8 mouse cellular contexts compared by ENCODE assay signal in genomic region chr6:29718894-29719329, GRCm38 (mm10). TPM values are rescaled to one million over a fixed set of nuclear protein-coding genes. Genes with fewer than 3 reads are reported as not detected.
DNase-seq lines count a peak whose midpoint lies in the region; ATAC-seq lines count a peak whose summit lies in the region.

No protein-coding gene starts in this region.

- H3K4me3 ChIP-seq in embryonic facial prominence, embryonic 14.5 days (ENCODE audit: low read depth, low read length), result peak overlapping the region; percentile 29
- H3K4me3 ChIP-seq in liver, embryonic 15.5 days (replicated peaks), result no peak overlapping the region
- peak overlapping the region; percentile 28 for H3K4me3 ChIP-seq in neural tube, embryonic 14.5 days (ENCODE audit: low read depth, low read length)

- WGBS in embryonic facial prominence, embryonic 14.5 days, result 3% methylated on average over 15 of the region's 15 CpGs
- 27% methylated on average over 15 of the region's 15 CpGs for WGBS in liver, embryonic 15.5 days (ENCODE audit: insufficient replicate concordance)
- 2% methylated on average over 15 of the region's 15 CpGs for WGBS in neural tube, embryonic 14.5 days

- H3K9ac ChIP-seq in embryonic facial prominence, embryonic 14.5 days (ENCODE audit: low read depth, low read length), result peak overlapping the region; percentile 49
- no peak overlapping the region for H3K9ac ChIP-seq in liver, embryonic 15.5 days
- peak overlapping the region; percentile 18; the same call in 1 of the 2 replicates for H3K9ac ChIP-seq in neural tube, embryonic 14.5 days (replicated peaks; ENCODE audit: low read depth, low read length)

- H3K27ac ChIP-seq in embryonic facial prominence, embryonic 14.5 days (replicated peaks; ENCODE audit: low read depth, low read length), result peak overlapping the region; percentile 65
- 0 out of 2 replicates have a peak overlapping the region, but pooled peaks have one; percentile 31 for H3K27ac ChIP-seq in liver, embryonic 15.5 days (replicated peaks)
- H3K27ac ChIP-seq in neural tube, embryonic 14.5 days (ENCODE audit: low read depth, low read length), result no peak overlapping the region

- ATAC-seq in embryonic facial prominence, embryonic 14.5 days (ENCODE audit: low read depth), result peak; percentile 74
- no peak for ATAC-seq in liver, embryonic 15.5 days (ENCODE audit: insufficient read depth)
- peak; percentile 84 for ATAC-seq in neural tube, embryonic 14.5 days (ENCODE audit: low read depth)

- H3K36me3 ChIP-seq in embryonic facial prominence, embryonic 14.5 days (ENCODE audit: control insufficient read depth, insufficient read depth, low read length), result no peaks in the 10 kb centered on the region
- peaks cover 69% of the 10 kb centered on the region for H3K36me3 ChIP-seq in liver, embryonic 15.5 days (replicated peaks)
- no peaks in the 10 kb centered on the region for H3K36me3 ChIP-seq in neural tube, embryonic 14.5 days (ENCODE audit: control insufficient read depth, insufficient read depth, low read length)

- H3K4me2 ChIP-seq in embryonic facial prominence, embryonic 14.5 days (ENCODE audit: low read depth, low read length), result peak overlapping the region; percentile 53
- peak overlapping the region; percentile 45 for H3K4me2 ChIP-seq in liver, embryonic 15.5 days
- H3K4me2 ChIP-seq in neural tube, embryonic 14.5 days (ENCODE audit: low read depth, low read length), result peak overlapping the region; percentile 54

- DNase-seq in kidney, postnatal 10 days, result peak; percentile 72
- DNase-seq in kidney, adult 8-10 months, result no peak
- DNase-seq in embryonic facial prominence, embryonic 14.5 days (ENCODE audit: low spot score), result peak; percentile 79
- peak; percentile 35 for DNase-seq in heart, adult 8-10 months (ENCODE audit: low spot score)
- peak; percentile 67 to 77 for DNase-seq in layer of hippocampus, adult 18-20 months (ENCODE audit: low spot score in 2 of 2)
- peak; percentile 68 for DNase-seq in thymus, postnatal 14 days

- peaks cover 15% of the 10 kb centered on the region for H3K4me1 ChIP-seq in embryonic facial prominence, embryonic 14.5 days (ENCODE audit: control insufficient read depth, insufficient read depth, low read length)
- peaks cover 9% of the 10 kb centered on the region for H3K4me1 ChIP-seq in liver, embryonic 15.5 days (replicated peaks)
- H3K4me1 ChIP-seq in neural tube, embryonic 14.5 days (ENCODE audit: control insufficient read depth, insufficient read depth, low read length), result peaks cover 10% of the 10 kb centered on the region; the same call in 1 of the 2 replicates

- no peaks in the 10 kb centered on the region for H3K9me3 ChIP-seq in embryonic facial prominence, embryonic 14.5 days (ENCODE audit: control insufficient read depth, low read length)
- H3K9me3 ChIP-seq in liver, embryonic 15.5 days (replicated peaks), result no peaks in the 10 kb centered on the region
- no peaks in the 10 kb centered on the region for H3K9me3 ChIP-seq in neural tube, embryonic 14.5 days (ENCODE audit: control insufficient read depth, low read length)

- H3K27me3 ChIP-seq in embryonic facial prominence, embryonic 14.5 days (replicated peaks; ENCODE audit: control insufficient read depth, insufficient read depth, low read length), result no peaks in the 10 kb centered on the region
- no peaks in the 10 kb centered on the region for H3K27me3 ChIP-seq in liver, embryonic 15.5 days
- H3K27me3 ChIP-seq in neural tube, embryonic 14.5 days (ENCODE audit: control insufficient read depth, insufficient read depth, low read length), result no peaks in the 10 kb centered on the region

RNA-seq across cellular contexts. Expression of gene Smo, which starts 16.4 kb away (rescaled TPM):
- polyA plus RNA-seq in embryonic facial prominence, embryonic 14.5 days (2014; fragmentation: Nextera tagmentation; extraction: Ambion mirVana), result 45.5 and 48.9 TPM in 2 replicates
- 1 to 10 TPM; 6.9 to 9.2 (median 7.7) TPM for total RNA-seq in heart, adult 8-10 months (2022)
- 10 to 100 TPM; 17.1 to 18.6 TPM for total RNA-seq in layer of hippocampus, adult 18-20 months (2021)
- 3.2 and 3.6 TPM in 2 replicates for polyA plus RNA-seq in liver, embryonic 15.5 days (2015; fragmentation: Nextera tagmentation; extraction: Ambion mirVana)
- 9.2 and 14.5 TPM in 2 replicates for polyA plus RNA-seq in neural tube, embryonic 14.5 days (2014; fragmentation: Nextera tagmentation; extraction: Ambion mirVana)

RNA-seq across cellular contexts. Expression of gene Tspan33, which starts 24.9 kb away (rescaled TPM):
- polyA plus RNA-seq in embryonic facial prominence, embryonic 14.5 days (2014; fragmentation: Nextera tagmentation; extraction: Ambion mirVana), result 3.4 and 5.0 TPM in 2 replicates
- 1 to 10 TPM; 2.0 to 2.7 (median 2.3) TPM for total RNA-seq in heart, adult 8-10 months (2022)
- total RNA-seq in layer of hippocampus, adult 18-20 months (2021), result 10 to 100 TPM; 35.3 to 39.8 TPM
- polyA plus RNA-seq in liver, embryonic 15.5 days (2015; fragmentation: Nextera tagmentation; extraction: Ambion mirVana), result 184 and 205 TPM in 2 replicates
- polyA plus RNA-seq in neural tube, embryonic 14.5 days (2014; fragmentation: Nextera tagmentation; extraction: Ambion mirVana), result 5.6 and 7.2 TPM in 2 replicates

RNA-seq across cellular contexts. Expression of gene Ahcyl2, which starts 48.9 kb away (rescaled TPM):
- 12.6 and 14.0 TPM in 2 replicates for polyA plus RNA-seq in embryonic facial prominence, embryonic 14.5 days (2014; fragmentation: Nextera tagmentation; extraction: Ambion mirVana)
- total RNA-seq in heart, adult 8-10 months (2022), result 10 to 100 TPM; 14.2 to 19.6 (median 17.2) TPM
- 100 to 1,000 TPM; 231 to 237 TPM for total RNA-seq in layer of hippocampus, adult 18-20 months (2021)
- polyA plus RNA-seq in liver, embryonic 15.5 days (2015; fragmentation: Nextera tagmentation; extraction: Ambion mirVana), result 3.8 and 4.6 TPM in 2 replicates
- polyA plus RNA-seq in neural tube, embryonic 14.5 days (2014; fragmentation: Nextera tagmentation; extraction: Ambion mirVana), result 27.3 and 28.9 TPM in 2 replicates

Comparison
In these comparisons a context has a peak if more than half of its experiments do, and no peak if none do; other contexts are left out.
1. DNase-seq: peak in kidney, postnatal 10 days (single experiment), embryonic facial prominence, embryonic 14.5 days (single experiment), heart, adult 8-10 months (single experiment), layer of hippocampus, adult 18-20 months (2 of 2) and thymus, postnatal 14 days (single experiment); none in kidney, adult 8-10 months (0 of 2).
2. RNA of gene Tspan33, which starts 24.9 kb away (polyA plus RNA-seq): 184 to 205 TPM in liver, embryonic 15.5 days; 5.6 to 7.2 TPM in neural tube, embryonic 14.5 days and 3.4 to 5.0 TPM in embryonic facial prominence, embryonic 14.5 days; every median in the first group is over 10 times any median in the second.
3. Peak in every context shown above with its lines, with median percentiles within 50 percentile points of each other: H3K4me2 ChIP-seq.